In genomic region chr17:27819521-27819970, GRCm38 (mm10) we compare ENCODE assay signal across 8 mouse cellular contexts. TPM values are rescaled to one million over a fixed set of nuclear protein-coding genes. Genes with fewer than 3 reads are reported as not detected.
DNase-seq lines count a peak whose midpoint lies in the region; ATAC-seq and TF ChIP-seq lines count a peak whose summit lies in the region.

No protein-coding gene starts in this region.

- peak overlapping the region; percentile 83 for H3K9ac ChIP-seq in forebrain, postnatal 0 days
- H3K9ac ChIP-seq in midbrain, embryonic 15.5 days = peak overlapping the region; percentile 76

- no peaks in the 10 kb centered on the region for H3K9me3 ChIP-seq in forebrain, postnatal 0 days (ENCODE audit: low read length)
- H3K9me3 ChIP-seq in limb, embryonic 10.5 days (replicated peaks) = no peaks in the 10 kb centered on the region
- H3K9me3 ChIP-seq in midbrain, embryonic 15.5 days = no peaks in the 10 kb centered on the region

- H3K36me3 ChIP-seq in forebrain, postnatal 0 days (ENCODE audit: insufficient read depth) = no peaks in the 10 kb centered on the region
- H3K36me3 ChIP-seq in limb, embryonic 10.5 days = peaks cover 3% of the 10 kb centered on the region; the same call in 1 of the 2 replicates
- no peaks in the 10 kb centered on the region for H3K36me3 ChIP-seq in midbrain, embryonic 15.5 days (replicated peaks)

- peak overlapping the region; percentile 81 for H3K27ac ChIP-seq in forebrain, postnatal 0 days (ENCODE audit: low read depth, low read length)
- H3K27ac ChIP-seq in limb, embryonic 10.5 days = peak overlapping the region; percentile 92
- peak overlapping the region; percentile 80 for H3K27ac ChIP-seq in midbrain, embryonic 15.5 days

- H3K4me2 ChIP-seq in forebrain, postnatal 0 days (ENCODE audit: low read depth) = peak overlapping the region; percentile 83
- H3K4me2 ChIP-seq in midbrain, embryonic 15.5 days = peak overlapping the region; percentile 82

- H3K4me1 ChIP-seq in forebrain, postnatal 0 days (ENCODE audit: insufficient read depth) = peaks cover 21% of the 10 kb centered on the region
- H3K4me1 ChIP-seq in limb, embryonic 10.5 days = peaks cover 29% of the 10 kb centered on the region
- H3K4me1 ChIP-seq in midbrain, embryonic 15.5 days = peaks cover 29% of the 10 kb centered on the region

- DNase-seq in adrenal gland, adult (ENCODE audit: inconsistent age in 2 of 2, low spot score in 1 of 2) = peak; percentile 61 to 84
- DNase-seq in adrenal gland, adult 18-20 months (ENCODE audit: low spot score in 2 of 2) = no peak
- DNase-seq in right cerebral cortex, adult 2 months (ENCODE audit: low spot score in 2 of 2) = peak; percentile 33 to 41
- DNase-seq in right cerebral cortex, adult 18-20 months = no peak
- peak; percentile 44 for DNase-seq in forebrain, postnatal 0 days
- DNase-seq in limb, embryonic 10.5 days (ENCODE audit: low spot score) = peak; percentile 60

- peak overlapping the region; percentile 95 for H3K4me3 ChIP-seq in forebrain, postnatal 0 days (ENCODE audit: low read depth, low read length)
- H3K4me3 ChIP-seq in limb, embryonic 10.5 days = peak overlapping the region; percentile 100
- peak overlapping the region; percentile 73 for H3K4me3 ChIP-seq in midbrain, embryonic 15.5 days

- no peak for ATAC-seq in forebrain, postnatal 0 days
- no peak for ATAC-seq in midbrain, embryonic 15.5 days (replicated peaks)
- ATAC-seq in monocyte, adult 5-6 weeks (replicated peaks; ENCODE audit: insufficient number of reproducible peaks, low FRiP score, low TSS enrichment, poor library complexity, severe bottlenecking) = no peak

- no peaks in the 10 kb centered on the region for H3K27me3 ChIP-seq in forebrain, postnatal 0 days (ENCODE audit: insufficient read depth, low read length)
- no peaks in the 10 kb centered on the region for H3K27me3 ChIP-seq in limb, embryonic 10.5 days (ENCODE audit: low read depth, poor library complexity, severe bottlenecking)
- H3K27me3 ChIP-seq in midbrain, embryonic 15.5 days (replicated peaks) = no peaks in the 10 kb centered on the region

- WGBS in forebrain, postnatal 0 days = under 1% methylated on average over 20 of the region's 20 CpGs
- under 1% methylated on average over 20 of the region's 20 CpGs for WGBS in limb, embryonic 10.5 days
- WGBS in midbrain, embryonic 15.5 days = under 1% methylated on average over 20 of the region's 20 CpGs

- no peak for TF ChIP-seq CTCF in forebrain, postnatal 0 days (IDR thresholded peaks at IDR 0.05; ENCODE audit: low read depth)

RNA-seq across cellular contexts. Expression of gene D17Wsu92e, which starts 0.9 kb away (rescaled TPM):
- total RNA-seq in adrenal gland, adult 18-20 months (2021) = 100 to 1,000 TPM; 158 to 188 TPM
- 63.6 and 70.5 TPM in 2 replicates for total RNA-seq in forebrain, postnatal 0 days (2014; rRNA removed)
- 8.6 and 9.4 TPM in 2 replicates for polyA plus RNA-seq in forebrain, postnatal 0 days (2015; fragmentation: Nextera tagmentation; extraction: Ambion mirVana)
- polyA plus RNA-seq in limb, embryonic 10.5 days (2016; fragmentation: Nextera tagmentation; extraction: Ambion mirVana) = 15.3 and 17.6 TPM in 2 replicates
- polyA plus RNA-seq in midbrain, embryonic 15.5 days (2015; fragmentation: Nextera tagmentation; extraction: Ambion mirVana) = 10.9 and 11.4 TPM in 2 replicates
- total RNA-seq in monocyte, adult 5-6 weeks (2017) = 146 to 207 TPM (median 171 TPM) in 3 replicates

RNA-seq across cellular contexts. Expression of gene Snrpc, which starts 18.4 kb away (rescaled TPM):
- total RNA-seq in adrenal gland, adult 18-20 months (2021) = 10 to 100 TPM; 66.1 to 66.6 TPM
- total RNA-seq in forebrain, postnatal 0 days (2014; rRNA removed) = 137 and 204 TPM in 2 replicates
- polyA plus RNA-seq in forebrain, postnatal 0 days (2015; fragmentation: Nextera tagmentation; extraction: Ambion mirVana) = 259 and 297 TPM in 2 replicates
- 425 and 451 TPM in 2 replicates for polyA plus RNA-seq in limb, embryonic 10.5 days (2016; fragmentation: Nextera tagmentation; extraction: Ambion mirVana)
- polyA plus RNA-seq in midbrain, embryonic 15.5 days (2015; fragmentation: Nextera tagmentation; extraction: Ambion mirVana) = 204 and 212 TPM in 2 replicates
- 77.5 to 88.4 TPM (median 81.4 TPM) in 3 replicates for total RNA-seq in monocyte, adult 5-6 weeks (2017)

RNA-seq across cellular contexts. Expression of gene Uhrf1bp1, which starts 36.7 kb away (rescaled TPM):
- total RNA-seq in adrenal gland, adult 18-20 months (2021) = 10 to 100 TPM; 19.7 to 33.5 TPM
- total RNA-seq in forebrain, postnatal 0 days (2014; rRNA removed) = 9.8 and 13.6 TPM in 2 replicates
- 2.1 and 2.6 TPM in 2 replicates for polyA plus RNA-seq in forebrain, postnatal 0 days (2015; fragmentation: Nextera tagmentation; extraction: Ambion mirVana)
- 9.3 and 10.0 TPM in 2 replicates for polyA plus RNA-seq in limb, embryonic 10.5 days (2016; fragmentation: Nextera tagmentation; extraction: Ambion mirVana)
- 7.0 and 7.1 TPM in 2 replicates for polyA plus RNA-seq in midbrain, embryonic 15.5 days (2015; fragmentation: Nextera tagmentation; extraction: Ambion mirVana)
- total RNA-seq in monocyte, adult 5-6 weeks (2017) = 3.9 to 5.1 TPM (median 4.2 TPM) in 3 replicates

Comparison
In these comparisons a context has a peak if more than half of its experiments do, and no peak if none do; other contexts are left out.
1. DNase-seq: peak in adrenal gland, adult (2 of 2), right cerebral cortex, adult 2 months (2 of 2), forebrain, postnatal 0 days (single experiment) and limb, embryonic 10.5 days (single experiment); none in adrenal gland, adult 18-20 months (0 of 2) and right cerebral cortex, adult 18-20 months (single experiment).
2. Peak in every context shown above with its lines, with median percentiles within 50 percentile points of each other: H3K27ac ChIP-seq and H3K4me3 ChIP-seq.